Mouse (Mus musculus) T-helper 17 cell (primary cell): ENCODE results near the gene Ubxn6.
"Not testable (repeated sequence)": the region's sequence is repeated elsewhere in the genome, so short reads cannot be mapped to it uniquely, and the experiment has no call there.

Source experiments
- in situ Hi-C, 2 experiments: fragments of 300-600 bp; cut with MboI, MseI; formaldehyde crosslinking; loops; 1 replicate in 1 of 2; 2 replicates in 1 of 2; pipeline ENCODE4 v1.15.1; 2025; ENCODE audit warnings: high pct_unique_total_duplicates in 2 of 2

Ubxn6 gene

GRCm38 (mm10) chr17:56074827-56075208, at the start of gene Ubxn6:
TSS of gene Ubxn6 (minus strand) at chr17:56075028.
- in situ Hi-C loops: no loop called here

- in situ Hi-C loops: no loop called here
Observed at GRCm38 (mm10) chr17:56123681-56124340, 49.0 kb upstream of the Ubxn6 start.

- in situ Hi-C loops: no loop called here
Observed at GRCm38 (mm10) chr17:56123161-56123560, 48.3 kb upstream of the Ubxn6 start.

GRCm38 (mm10) chr17:56121826-56122225, 47.0 kb upstream of the Ubxn6 start, which contains the start of gene Lrg1:
TSS of gene Lrg1 (minus strand) at chr17:56122001.
- in situ Hi-C loops: no loop called here

GRCm38 (mm10) chr17:56119981-56120880, 45.4 kb upstream of the Ubxn6 start:
- in situ Hi-C loops: loop anchor here in 1 of 2 experiments (5.0 kb wide), 1 partner anchor 42 kb away; the partner anchor contains the start of gene Tnfaip8l1

GRCm38 (mm10) chr17:56119431-56119830, 44.6 kb upstream of the Ubxn6 start:
- in situ Hi-C loops: loop anchor here in 1 of 2 experiments (5.0 kb wide), 1 partner anchor 43 kb away; the partner anchor contains the start of gene Tnfaip8l1

- in situ Hi-C loops: loop anchor here in 1 of 2 experiments (5.0 kb wide), 1 partner anchor 45 kb away; the partner anchor contains the start of gene Tnfaip8l1
Observed at GRCm38 (mm10) chr17:56117251-56117710, 42.5 kb upstream of the Ubxn6 start, which contains the start of gene Plin5. TSS of gene Plin5 (minus strand) at chr17:56117596.

- in situ Hi-C loops: loop anchor here in 1 of 2 experiments (5.0 kb wide), 1 partner anchor 46 kb away; the partner anchor contains the start of gene Tnfaip8l1
Observed at GRCm38 (mm10) chr17:56116193-56116592, 41.4 kb upstream of the Ubxn6 start.

- in situ Hi-C loops: no loop called here
Observed at GRCm38 (mm10) chr17:56112743-56113142, 37.9 kb upstream of the Ubxn6 start.

GRCm38 (mm10) chr17:56111864-56112263, 37.0 kb upstream of the Ubxn6 start:
- in situ Hi-C loops: no loop called here

- in situ Hi-C loops: no loop called here
Observed at GRCm38 (mm10) chr17:56111021-56111420, 36.2 kb upstream of the Ubxn6 start.

GRCm38 (mm10) chr17:56110571-56110970, 35.7 kb upstream of the Ubxn6 start:
- in situ Hi-C loops: no loop called here

- in situ Hi-C loops: no loop called here
Observed at GRCm38 (mm10) chr17:56109219-56110051, 34.6 kb upstream of the Ubxn6 start, which contains the start of gene Plin4. TSS of gene Plin4 (minus strand) at chr17:56109803.

GRCm38 (mm10) chr17:56108334-56109044, 33.7 kb upstream of the Ubxn6 start:
- in situ Hi-C loops: no loop called here

- in situ Hi-C loops: no loop called here
Observed at GRCm38 (mm10) chr17:56107736-56108135, 32.9 kb upstream of the Ubxn6 start.

GRCm38 (mm10) chr17:56106981-56107380, 32.2 kb upstream of the Ubxn6 start:
- in situ Hi-C loops: no loop called here

- in situ Hi-C loops: not testable (repeated sequence)
Observed at GRCm38 (mm10) chr17:56106436-56106835, 31.6 kb upstream of the Ubxn6 start.

- in situ Hi-C loops: not testable (repeated sequence)
Observed at GRCm38 (mm10) chr17:56104821-56105220, 30.0 kb upstream of the Ubxn6 start.

- in situ Hi-C loops: no loop called here
Observed at GRCm38 (mm10) chr17:56103465-56104285, 28.8 kb upstream of the Ubxn6 start.
